Mouse (Mus musculus) layer of hippocampus, adult 2 months (tissue): ENCODE measurements around the gene Aars2. TPM values are rescaled to one million over a fixed set of nuclear protein-coding genes. Genes with fewer than 3 reads are reported as not detected.

Source experiments
- DNase-seq, 2 experiments: peaks; one replicate each; pipeline ENCODE4 v3.0.0; 2022; ENCODE audit warnings: low spot score in 2 of 2
- H3K27ac ChIP-seq: fragments of 200-600 bp; 2 replicates; pipeline ENCODE4 v1.8.1; 2022
- H3K4me3 ChIP-seq: fragments of 200-600 bp; 2 replicates; pipeline ENCODE4 v1.8.1; 2022; ENCODE audit warnings: mild to moderate bottlenecking
- CTCF ChIP-seq: fragments of 200-600 bp; conservative IDR thresholded peaks from 2 replicates; pipeline ENCODE4 v1.8.1; 2022; ENCODE audit warnings: antibody characterized with exemption, mild to moderate bottlenecking, moderate library complexity
- total RNA-seq, 2 experiments: library from RNA; stranded (reverse); gene quantifications; 2 replicates each; pipeline ENCODE4 v1.2.3; 2021

The Aars2 gene
- total RNA-seq, 2 experiments from 2014 or later = 25.2 to 26.3 TPM

DNA sequence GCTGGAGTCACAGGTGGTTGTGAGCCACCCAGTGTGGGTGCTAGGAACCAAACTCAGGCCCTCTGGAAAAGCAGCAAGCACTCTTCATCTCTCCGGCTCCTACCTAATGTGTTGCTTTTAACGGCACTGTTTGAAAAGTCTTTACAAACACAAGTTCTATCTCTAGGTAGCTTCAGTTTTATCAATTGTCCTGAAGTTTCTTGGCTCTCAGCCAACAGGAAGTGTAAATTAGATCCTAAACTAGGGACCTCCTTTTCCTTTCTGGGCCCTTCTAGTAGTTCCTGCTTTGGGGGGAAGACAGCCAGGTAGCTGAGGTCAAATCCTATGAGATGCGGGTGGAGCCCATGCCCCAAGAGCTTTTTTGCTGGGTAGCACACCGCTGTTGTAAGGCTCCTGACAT is 4.2 kb downstream of the Aars2 start:
- Histone ChIP-seq H3K4me3 (no peak overlapping the region), H3K27ac (no peak overlapping the region)
- DNase-seq = no peak
- TF ChIP-seq CTCF = no peak

DNA sequence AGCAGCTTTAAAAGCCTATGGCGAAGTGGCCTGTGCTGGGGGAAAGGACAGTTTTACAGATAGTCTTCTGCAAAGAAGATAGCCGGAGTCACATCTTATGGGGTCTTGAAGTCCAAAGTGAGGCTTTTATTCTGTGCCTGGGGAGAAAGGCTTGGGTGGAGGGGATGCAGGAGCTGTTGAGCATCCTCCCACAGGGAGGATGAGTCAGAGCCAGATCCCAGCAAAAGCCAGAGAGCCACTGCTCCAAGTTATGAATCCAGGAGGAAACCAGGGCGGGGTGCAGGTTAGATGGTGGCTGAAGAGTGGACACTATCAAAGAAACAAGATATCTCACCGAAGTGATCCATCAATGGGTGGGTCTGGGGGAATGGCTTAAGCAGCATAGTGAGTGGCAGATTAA is 5.1 kb downstream of the Aars2 start:
- no peak for TF ChIP-seq CTCF
- Histone ChIP-seq H3K4me3 (no peak overlapping the region), H3K27ac (no peak overlapping the region)
- DNase-seq = no peak

DNA sequence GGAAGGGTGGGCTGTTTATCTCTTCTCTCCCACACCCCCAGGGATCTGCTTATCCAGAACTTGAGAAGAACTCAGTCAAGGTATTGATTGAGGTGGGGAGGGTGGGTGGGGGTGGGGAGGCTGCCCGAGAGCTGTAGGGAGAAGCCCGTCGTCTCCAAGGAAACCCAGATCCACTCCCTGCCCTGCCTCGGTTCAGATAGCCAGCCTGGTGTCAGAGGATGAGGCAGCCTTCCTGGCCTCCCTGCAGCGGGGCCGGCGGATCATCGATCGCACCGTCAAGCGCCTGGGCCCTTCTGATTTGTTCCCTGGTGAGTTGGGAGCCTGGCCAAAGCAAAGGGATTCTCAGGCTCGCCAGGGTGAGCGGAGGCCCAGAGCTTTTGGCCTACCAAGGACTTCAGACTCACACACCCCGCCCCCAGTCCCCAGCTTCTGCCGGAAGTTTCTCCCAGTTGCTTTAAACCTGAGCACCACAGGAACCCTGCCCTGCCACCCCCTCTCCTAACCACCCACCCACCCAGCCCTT is 8.6 kb downstream of the Aars2 start:
- no peak overlapping the region for H3K4me3 ChIP-seq
- DNase-seq = no peak
- H3K27ac ChIP-seq = no peak overlapping the region
- no peak for TF ChIP-seq CTCF

DNA sequence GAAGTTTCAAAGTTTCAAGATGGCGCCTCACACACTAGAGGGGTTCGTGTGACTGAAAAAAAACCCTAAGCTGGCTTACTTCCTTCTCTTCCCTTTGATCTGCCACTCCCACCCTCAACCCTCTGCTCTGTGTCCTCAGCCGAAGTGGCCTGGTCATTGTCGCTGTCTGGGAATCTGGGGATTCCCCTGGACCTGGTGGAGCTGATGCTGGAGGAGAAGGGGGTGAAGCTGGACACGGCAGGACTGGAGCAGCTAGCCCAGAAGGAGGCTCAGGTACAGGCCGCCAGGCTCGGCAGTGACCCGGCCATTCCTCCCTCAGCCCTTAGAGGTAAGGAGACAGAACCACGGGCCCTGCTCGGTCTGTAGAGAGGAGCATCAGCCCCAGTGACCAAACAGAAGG is 9.2 kb downstream of the Aars2 start:
- no peak for DNase-seq
- TF ChIP-seq CTCF = no peak
- no peak overlapping the region for H3K4me3 ChIP-seq
- no peak overlapping the region for H3K27ac ChIP-seq

DNA sequence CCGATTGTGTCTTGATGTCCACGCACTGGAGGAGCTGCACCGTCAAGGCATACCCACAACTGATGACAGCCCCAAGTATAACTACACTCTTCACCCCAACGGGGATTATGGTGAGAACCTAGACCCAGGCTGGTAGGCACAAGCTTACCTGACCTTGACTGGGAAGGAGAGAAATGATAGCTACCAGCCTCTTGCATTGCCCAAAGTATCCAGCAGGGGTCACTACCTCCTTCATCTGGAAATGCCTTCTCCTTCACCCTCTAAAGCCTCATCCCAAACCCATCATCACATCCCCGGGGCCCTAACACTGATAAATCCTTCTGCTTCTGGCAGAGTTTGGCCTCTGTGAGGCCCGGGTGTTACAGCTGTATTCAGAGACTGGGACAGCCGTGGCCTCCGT is 9.8 kb downstream of the Aars2 start:
- peak; percentile 98 for TF ChIP-seq CTCF
- no peak overlapping the region for H3K27ac ChIP-seq
- no peak overlapping the region for H3K4me3 ChIP-seq
- DNase-seq = peak; percentile 79 to 88

DNA sequence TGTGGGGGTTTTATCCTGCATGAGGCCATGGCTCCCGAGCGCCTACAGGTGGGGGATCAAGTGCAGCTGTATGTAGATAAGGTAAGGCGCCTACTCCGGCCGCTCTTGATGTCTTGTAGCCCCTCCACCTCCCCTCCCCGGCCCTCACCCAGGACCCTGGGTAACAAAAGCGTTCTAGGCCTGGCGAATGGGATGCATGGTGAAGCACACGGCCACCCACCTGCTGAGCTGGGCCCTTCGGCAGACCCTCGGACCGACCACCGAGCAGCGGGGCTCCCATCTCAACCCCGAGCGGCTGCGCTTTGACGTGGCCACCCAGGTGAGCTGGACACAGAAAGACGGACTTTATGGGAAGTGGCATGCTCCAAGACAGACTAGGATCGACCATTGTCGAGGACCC is 10.5 kb downstream of the Aars2 start:
- TF ChIP-seq CTCF = no peak
- Histone ChIP-seq H3K4me3 (no peak overlapping the region), H3K27ac (no peak overlapping the region)
- no peak for DNase-seq

DNA sequence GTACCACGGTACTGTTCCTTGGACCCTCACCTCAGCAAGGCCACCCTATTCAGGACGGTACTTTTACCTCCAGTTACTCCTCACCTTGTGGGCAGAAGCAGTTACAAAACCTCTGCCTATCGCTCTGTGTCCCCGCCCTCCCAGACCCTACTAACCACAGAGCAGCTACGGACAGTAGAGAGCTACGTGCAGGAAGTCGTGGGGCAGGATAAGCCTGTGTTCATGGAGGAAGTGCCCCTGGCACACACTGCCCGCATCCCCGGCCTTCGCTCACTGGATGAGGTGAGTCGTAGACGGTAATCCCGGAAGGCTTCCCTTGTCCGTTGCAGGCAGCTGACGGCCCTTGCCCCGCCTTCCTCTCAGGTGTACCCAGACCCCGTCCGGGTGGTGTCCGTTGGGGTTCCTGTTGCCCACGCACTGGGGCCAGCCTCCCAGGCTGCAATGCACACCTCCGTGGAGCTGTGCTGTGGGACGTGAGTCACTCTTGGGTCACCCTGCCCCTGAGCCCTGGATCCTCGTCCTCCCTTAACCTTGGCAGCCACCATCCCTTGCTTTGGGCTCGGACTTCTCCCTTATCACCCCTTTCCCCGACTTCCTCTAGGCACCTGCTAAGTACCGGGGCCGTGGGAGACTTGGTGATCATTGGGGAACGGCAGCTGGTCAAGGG is 11.0 kb downstream of the Aars2 start:
- DNase-seq = no peak

DNA sequence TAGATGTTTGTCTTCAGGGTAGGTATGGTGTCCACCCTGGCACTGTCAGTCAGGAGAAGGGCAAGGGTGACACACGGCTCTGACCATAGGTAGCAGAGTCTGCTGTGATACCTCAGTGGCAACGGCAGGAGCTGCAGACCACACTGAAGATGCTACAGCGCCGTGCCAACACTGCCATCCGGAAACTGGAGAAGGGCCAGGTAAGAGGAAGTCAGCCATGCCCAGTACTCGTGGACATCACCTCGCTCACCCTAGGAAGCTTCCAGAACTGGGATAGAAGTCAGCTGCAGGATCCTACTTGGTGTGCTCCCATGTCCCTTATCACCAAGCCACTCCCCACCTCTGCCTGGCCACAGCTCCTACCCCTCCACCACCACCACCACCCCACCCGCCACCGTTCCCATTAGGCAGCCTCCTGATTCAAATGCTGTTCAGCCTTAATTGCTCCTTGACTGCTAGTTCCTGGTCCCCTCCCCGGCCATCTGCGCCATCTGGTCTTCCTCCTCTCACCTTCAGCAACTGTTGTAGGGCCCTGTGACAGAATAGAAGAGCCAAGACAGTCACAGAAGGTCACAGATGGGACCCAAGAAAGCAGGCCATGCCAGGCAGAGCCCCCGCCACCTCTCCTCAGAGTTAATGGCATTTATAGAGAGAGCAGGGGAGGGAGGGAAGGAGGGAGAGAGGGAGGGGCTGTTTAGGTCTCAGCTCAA is 12.3 kb downstream of the Aars2 start:
- no peak overlapping the region for H3K27ac ChIP-seq

More for the DNA sequence above, 11.0 kb downstream of the Aars2 start:
- TF ChIP-seq CTCF = no peak
- H3K27ac ChIP-seq = no peak overlapping the region
- no peak overlapping the region for H3K4me3 ChIP-seq

DNA sequence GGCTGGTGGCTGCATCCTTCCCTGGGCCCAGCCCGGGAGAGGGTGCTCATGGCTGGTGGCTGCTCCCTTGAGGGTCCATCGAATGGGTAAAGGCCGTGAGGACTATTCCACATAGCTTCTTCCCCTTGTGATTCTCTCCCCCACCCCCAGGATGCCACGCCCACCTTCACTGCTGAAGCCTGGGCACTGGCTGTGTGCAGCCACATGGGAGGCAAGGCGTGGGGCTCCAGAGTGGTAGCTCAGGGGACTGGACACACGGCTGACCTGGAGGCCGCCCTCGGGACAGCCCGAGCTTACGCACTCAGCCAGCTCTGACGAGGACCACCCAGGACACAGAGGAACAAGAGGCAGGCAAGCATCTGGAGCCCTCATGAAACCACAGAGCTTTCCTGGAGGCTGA is 13.5 kb downstream of the Aars2 start:
- TF ChIP-seq CTCF = no peak
- no peak overlapping the region for H3K4me3 ChIP-seq
- DNase-seq = no peak
- no peak overlapping the region for H3K27ac ChIP-seq

More for the DNA sequence above, 12.3 kb downstream of the Aars2 start:
- DNase-seq = no peak
- no peak overlapping the region for H3K4me3 ChIP-seq
- no peak for TF ChIP-seq CTCF

DNA sequence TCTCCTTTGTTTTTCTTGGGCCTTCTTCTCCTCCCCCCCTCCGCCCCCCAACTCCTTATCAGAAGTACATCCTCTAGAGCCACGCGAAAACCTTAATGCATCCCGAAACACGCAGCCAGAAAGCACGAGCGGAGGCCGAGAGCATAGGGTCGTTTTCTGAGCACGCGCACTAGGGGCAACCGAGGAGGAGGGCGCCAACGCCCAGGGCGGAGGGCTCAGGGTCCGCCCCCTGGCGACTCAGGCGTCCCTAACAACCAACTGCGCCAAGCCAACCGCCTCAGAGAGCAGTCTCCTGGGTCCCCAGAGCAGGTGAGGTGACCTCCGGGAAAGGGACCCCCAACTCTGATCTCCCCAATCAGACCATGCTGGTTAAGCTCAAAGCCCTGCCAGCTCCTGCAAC is 16.6 kb downstream of the Aars2 start, which contains the start of gene Tcte1:
Tcte1 (plus strand) TSS at position 172 of the 400 bp plus-strand sequence.
- no peak within 1 kb of the TSS for H3K27ac ChIP-seq
- no peak within 1 kb of the TSS; the same call in 1 of the 2 replicates for H3K4me3 ChIP-seq
- no peak for DNase-seq
- no peak for TF ChIP-seq CTCF

DNA sequence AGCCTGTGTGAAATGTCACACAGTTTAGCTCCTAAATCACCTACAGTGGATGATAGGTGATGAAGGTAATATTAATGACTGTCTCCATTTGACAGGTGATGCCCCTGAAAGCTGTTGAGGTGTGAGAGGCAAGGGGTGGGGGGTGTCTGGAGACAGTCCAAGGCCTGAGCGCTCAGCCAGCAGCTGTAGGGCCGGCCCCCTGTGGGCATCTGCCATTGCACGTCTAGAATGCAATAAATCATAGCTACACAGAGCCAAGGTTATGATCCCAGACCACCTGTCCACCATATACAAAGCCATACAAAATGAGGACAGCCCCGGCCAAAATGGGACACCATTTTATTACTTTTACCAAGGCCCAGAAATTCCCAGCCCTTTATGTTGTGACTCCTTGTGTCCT is 18.3 kb downstream of the Aars2 start:
- TF ChIP-seq CTCF = no peak
- no peak overlapping the region for H3K27ac ChIP-seq
- no peak for DNase-seq
- no peak overlapping the region for H3K4me3 ChIP-seq

DNA sequence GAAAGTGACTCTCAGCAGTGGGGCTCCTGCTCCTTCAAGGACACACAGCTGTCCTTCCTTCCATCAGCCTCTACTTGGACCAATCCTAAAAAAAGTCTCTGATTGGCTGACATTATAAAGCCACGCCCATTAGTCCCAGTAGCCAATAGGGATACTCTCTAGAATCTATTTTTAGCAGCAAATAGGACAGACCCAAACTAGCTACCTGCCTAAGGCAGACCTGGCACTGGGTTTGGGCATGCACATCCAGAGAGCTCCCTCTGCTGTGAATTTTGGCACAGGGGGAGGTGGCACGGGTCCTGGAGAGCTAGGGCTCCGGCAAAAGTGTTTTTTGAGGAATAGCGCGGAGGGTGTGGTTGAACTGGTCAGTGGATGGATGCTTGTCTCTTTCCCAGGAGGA is 19.9 kb downstream of the Aars2 start:
- no peak overlapping the region for H3K4me3 ChIP-seq
- H3K27ac ChIP-seq = no peak overlapping the region
- TF ChIP-seq CTCF = no peak
- DNase-seq = no peak

DNA sequence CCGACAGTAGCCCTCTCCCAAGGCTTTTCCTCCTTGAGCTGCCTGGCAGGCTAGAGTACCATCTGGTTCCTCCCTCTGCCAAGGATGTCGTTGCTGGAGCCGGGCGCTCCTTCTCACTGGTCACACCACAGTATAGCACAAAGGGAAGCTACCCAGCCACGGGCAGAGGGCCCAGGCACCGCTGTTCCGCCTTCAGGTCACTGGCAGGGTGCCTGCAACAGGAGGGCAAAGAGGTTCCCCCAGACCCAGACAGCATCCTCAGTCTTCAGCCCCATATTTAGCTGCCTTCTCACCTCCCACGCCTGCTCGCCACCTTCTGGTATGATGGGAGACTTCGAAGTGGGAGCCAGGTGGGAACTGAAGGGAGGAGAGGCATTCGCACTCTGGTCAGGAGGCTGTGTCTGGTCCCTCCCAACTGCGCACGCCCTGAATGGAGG is 23.7 kb downstream of the Aars2 start:
- H3K4me3 ChIP-seq = no peak overlapping the region
- peak overlapping the region; percentile 65; the same call in 1 of the 2 replicates for H3K27ac ChIP-seq
- TF ChIP-seq CTCF = no peak
- DNase-seq = peak in 1 of 2 experiments; percentile 60

DNA sequence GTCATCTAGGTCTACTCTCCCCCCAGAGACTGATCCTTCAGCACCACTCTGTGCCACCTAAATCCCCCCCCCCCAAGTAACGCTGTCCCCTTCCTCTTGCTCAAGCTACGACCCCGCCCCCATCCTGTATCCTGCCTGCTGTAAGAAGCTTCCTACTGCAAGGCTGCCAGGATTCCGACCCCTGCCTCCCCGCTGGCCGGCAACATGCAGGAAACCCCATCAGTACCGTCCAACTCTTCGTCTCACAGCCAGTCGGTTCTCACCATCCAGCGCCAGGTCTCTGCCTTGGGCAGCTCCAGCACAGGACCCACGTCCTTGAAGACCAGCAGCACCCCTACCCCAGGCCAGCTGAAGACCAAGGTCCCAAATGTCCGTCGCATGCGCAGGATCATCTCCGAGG is 26.3 kb downstream of the Aars2 start:
- Histone ChIP-seq H3K27ac (no peak overlapping the region), H3K4me3 (no peak overlapping the region)
- DNase-seq = no peak
- TF ChIP-seq CTCF = no peak
